Mouse (Mus musculus) heart, embryonic 12.5 days (tissue): ENCODE measurements around the gene Gcsam. TPM values are rescaled to one million over a fixed set of nuclear protein-coding genes. Genes with fewer than 3 reads are reported as not detected.
A peak's percentile ranks its signal among the peaks of the same experiment; 100 is the strongest.

Experiments used
- ATAC-seq: fragments of 200-750 bp; cut with Nextera tagmentation; 2 replicates; pipeline ENCODE4 v1.8.0; 2017; ENCODE audit warnings: moderate TSS enrichment, moderate library complexity; ENCODE audit not compliant: insufficient number of reproducible peaks, low FRiP score
- H3K27ac ChIP-seq: fragments of 300-500 bp; sonication (generic); 2 replicates; pipeline ENCODE4 v1.5.1; 2016; ENCODE audit warnings: mild to moderate bottlenecking, moderate library complexity; ENCODE audit not compliant: poor library complexity, severe bottlenecking
- H3K27me3 ChIP-seq: fragments of 300-500 bp; sonication (generic); replicated peaks from 2 replicates; pipeline ENCODE4 v1.6.1; 2016; ENCODE audit warnings: mild to moderate bottlenecking, moderate library complexity
- H3K36me3 ChIP-seq: fragments of 300-500 bp; sonication (generic); 2 replicates; pipeline ENCODE4 v1.6.1; 2016; ENCODE audit warnings: mild to moderate bottlenecking, moderate library complexity
- H3K4me1 ChIP-seq: fragments of 300-500 bp; sonication (generic); replicated peaks from 2 replicates; pipeline ENCODE4 v1.6.1; 2016; ENCODE audit warnings: mild to moderate bottlenecking
- H3K4me2 ChIP-seq: fragments of 300-500 bp; sonication (generic); 2 replicates; pipeline ENCODE4 v1.6.1; 2016; ENCODE audit warnings: mild to moderate bottlenecking, moderate library complexity
- H3K4me3 ChIP-seq: fragments of 300-500 bp; sonication (generic); 2 replicates; pipeline ENCODE4 v1.5.1; 2016; ENCODE audit warnings: mild to moderate bottlenecking
- H3K9ac ChIP-seq: fragments of 300-500 bp; sonication (generic); 2 replicates; pipeline ENCODE4 v1.6.1; 2016; ENCODE audit warnings: mild to moderate bottlenecking, moderate library complexity
- H3K9me3 ChIP-seq: fragments of 300-500 bp; sonication (generic); replicated peaks from 2 replicates; pipeline ENCODE4 v1.6.1; 2016; ENCODE audit warnings: mild to moderate bottlenecking, moderate library complexity
- WGBS: fragments of 180-500 bp; shearing (Covaris S2); methylation state at CpG from one replicate; pipeline ENCODE4 v1.1.7; 2016; 5-methylcytosine and 5-hydroxymethylcytosine counted together
- polyA plus RNA-seq: library from polyadenylated mRNA; unstranded; fragments of >200 nt; fragmentation: Nextera tagmentation; extraction: Ambion mirVana; gene quantifications from 2 replicates; pipeline ENCODE4 v1.2.1, GENCODE M21; 2016

Gene Gcsam
- polyA plus RNA-seq, 1 experiment from 2014 or later: 0.26 TPM

DNA sequence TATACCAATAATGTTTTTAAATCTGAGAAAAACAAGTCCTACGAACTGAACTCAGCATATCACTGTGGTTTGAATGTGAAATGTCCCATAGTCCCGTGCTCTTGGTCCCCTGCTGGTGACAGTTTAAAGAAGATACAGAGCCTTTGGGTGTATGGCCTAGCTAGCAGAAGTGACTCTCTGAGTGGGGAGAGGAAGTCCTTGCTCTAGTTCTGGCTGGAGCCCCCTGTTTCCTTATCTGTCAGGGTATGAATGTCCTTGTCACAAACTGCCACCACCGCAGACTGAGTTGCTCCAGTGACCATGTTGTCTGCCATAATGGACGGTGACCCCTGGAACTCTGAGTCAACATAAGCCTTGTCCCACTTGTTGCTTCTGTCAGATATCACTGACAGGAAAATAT is 13.1 kb downstream of the Gcsam start:
- Histone ChIP-seq H3K4me3 (no peak overlapping the region), H3K27ac (no peak overlapping the region), H3K4me1 (peaks cover 20% of the 10 kb centered on the region), H3K9me3 (no peaks in the 10 kb centered on the region), H3K4me2 (no peak overlapping the region), H3K27me3 (no peaks in the 10 kb centered on the region), H3K36me3 (no peaks in the 10 kb centered on the region), H3K9ac (no peak overlapping the region)
- WGBS: 60% methylated on average over 4 of the region's 4 CpGs
- no peak for ATAC-seq

DNA sequence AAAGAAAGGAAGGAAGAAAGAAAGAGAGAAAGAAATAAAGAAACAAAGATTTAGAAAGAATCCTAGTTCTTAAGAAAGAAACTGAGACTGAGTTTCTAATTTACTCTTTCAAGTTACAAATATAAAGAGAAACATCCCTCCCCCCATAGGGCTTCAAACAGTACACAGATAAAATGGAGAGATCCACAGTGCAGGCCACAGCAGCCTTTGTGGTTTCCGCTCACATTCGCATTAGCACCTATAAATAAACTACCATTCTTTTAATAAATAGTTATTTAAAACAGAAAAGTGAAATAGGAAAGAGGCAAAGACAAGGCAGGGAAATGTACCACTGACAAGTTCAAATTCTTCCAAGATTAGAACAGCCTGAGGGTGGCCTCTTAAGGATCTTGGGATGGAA is 14.6 kb downstream of the Gcsam start:
- 73% methylated on average over 2 of the region's 2 CpGs for WGBS
- Histone ChIP-seq H3K36me3 (no peaks in the 10 kb centered on the region), H3K27ac (no peak overlapping the region), H3K27me3 (no peaks in the 10 kb centered on the region), H3K4me3 (no peak overlapping the region), H3K4me2 (no peak overlapping the region), H3K4me1 (peaks cover 21% of the 10 kb centered on the region), H3K9ac (no peak overlapping the region), H3K9me3 (no peaks in the 10 kb centered on the region)
- no peak for ATAC-seq

DNA sequence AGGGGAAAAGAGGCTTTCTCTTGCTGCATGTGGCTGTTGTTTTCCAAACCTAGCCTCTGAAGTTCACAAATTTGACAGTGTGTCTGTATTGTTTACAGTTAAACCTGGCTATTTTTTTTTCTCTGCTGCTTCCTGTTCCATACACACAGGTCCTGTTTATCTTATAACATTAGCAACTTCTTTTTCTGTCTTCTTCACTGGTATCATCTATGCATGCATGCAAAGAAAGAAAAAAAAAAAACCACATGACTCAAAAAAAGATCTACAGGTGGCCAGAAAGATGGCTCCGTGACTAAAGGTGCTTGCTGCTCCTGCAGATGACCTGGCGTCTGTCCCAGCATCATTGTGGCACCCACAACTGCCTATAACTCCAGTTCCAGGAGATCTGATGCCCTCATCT is 15.2 kb downstream of the Gcsam start:
- no peak overlapping the region for H3K4me2 ChIP-seq
- no peak overlapping the region for H3K9ac ChIP-seq
- H3K27ac ChIP-seq: no peak overlapping the region
- H3K9me3 ChIP-seq: no peaks in the 10 kb centered on the region
- no peaks in the 10 kb centered on the region for H3K27me3 ChIP-seq
- H3K4me3 ChIP-seq: no peak overlapping the region
- WGBS: 83% methylated on average over 2 of the region's 2 CpGs
- peaks cover 15% of the 10 kb centered on the region for H3K4me1 ChIP-seq
- no peak for ATAC-seq
- no peaks in the 10 kb centered on the region for H3K36me3 ChIP-seq

DNA sequence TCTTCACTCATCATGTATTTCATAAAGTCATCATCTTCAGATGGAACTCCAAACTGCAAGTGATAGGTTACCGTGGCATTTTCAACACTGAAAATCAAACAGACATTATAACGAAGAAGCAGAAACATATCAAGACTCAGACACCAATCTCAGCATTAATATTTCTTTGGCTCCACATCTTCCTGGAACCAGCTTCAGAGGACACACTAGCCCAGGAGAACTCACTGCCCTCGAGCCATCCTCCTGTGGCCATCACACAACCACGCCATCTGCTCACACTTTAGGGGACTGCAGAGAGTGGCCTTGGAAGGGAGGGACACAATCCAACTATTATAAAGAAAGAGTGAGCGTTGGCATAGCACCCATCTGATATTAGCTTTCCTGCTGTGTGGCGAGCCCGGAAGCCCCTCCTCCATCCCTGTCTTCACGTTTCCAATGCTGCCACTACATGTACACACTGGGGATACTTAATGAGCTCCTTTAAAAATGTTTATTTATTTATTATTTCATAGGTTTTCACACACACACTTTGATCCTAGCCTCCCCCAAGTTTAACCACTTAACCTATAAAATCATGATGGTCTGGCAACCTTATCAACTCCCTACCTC is 19.4 kb downstream of the Gcsam start:
- Histone ChIP-seq H3K4me3 (no peak overlapping the region), H3K9me3 (no peaks in the 10 kb centered on the region), H3K9ac (no peak overlapping the region), H3K36me3 (no peaks in the 10 kb centered on the region), H3K4me2 (no peak overlapping the region), H3K4me1 (peaks cover 12% of the 10 kb centered on the region), H3K27me3 (no peaks in the 10 kb centered on the region), H3K27ac (no peak overlapping the region)
- 56% methylated on average over 8 of the region's 8 CpGs for WGBS
- ATAC-seq: peak; percentile 25; the same call in 1 of the 2 replicates

DNA sequence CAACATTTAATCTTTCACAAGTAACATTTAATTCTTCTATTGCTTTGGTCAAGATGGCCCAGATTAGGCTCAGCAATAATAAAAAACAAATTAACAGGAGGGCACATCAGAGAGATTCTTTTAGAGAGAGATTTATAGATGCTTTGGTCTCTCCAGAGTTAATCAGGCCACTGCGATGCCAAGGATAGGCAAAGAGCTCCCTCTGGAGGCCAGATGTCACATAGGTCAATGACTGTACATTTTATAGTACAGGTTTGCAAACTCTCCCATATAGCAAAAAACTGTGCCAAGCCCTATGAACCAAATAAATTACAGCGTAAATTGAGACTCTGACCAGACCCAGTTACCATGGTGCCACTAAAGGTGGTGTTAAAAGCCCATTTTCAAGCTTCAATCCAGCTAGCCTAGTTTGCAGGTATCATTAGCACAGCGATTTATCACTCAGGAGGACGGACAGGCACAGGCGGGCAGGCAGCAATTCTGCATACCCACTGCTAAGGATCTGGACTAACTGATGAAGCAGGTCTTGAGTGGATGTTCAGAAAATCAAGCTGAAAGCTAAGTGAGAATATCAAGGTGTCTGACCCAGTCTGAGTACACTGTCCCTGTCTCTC is 20.3 kb downstream of the Gcsam start:
- Histone ChIP-seq H3K4me3 (no peak overlapping the region), H3K9me3 (no peaks in the 10 kb centered on the region), H3K4me1 (peaks cover 9% of the 10 kb centered on the region), H3K27me3 (no peaks in the 10 kb centered on the region), H3K36me3 (no peaks in the 10 kb centered on the region), H3K27ac (no peak overlapping the region), H3K9ac (no peak overlapping the region), H3K4me2 (no peak overlapping the region)
- WGBS: 51% methylated on average over 5 of the region's 5 CpGs
- ATAC-seq: peak; percentile 42; the same call in 1 of the 2 replicates

DNA sequence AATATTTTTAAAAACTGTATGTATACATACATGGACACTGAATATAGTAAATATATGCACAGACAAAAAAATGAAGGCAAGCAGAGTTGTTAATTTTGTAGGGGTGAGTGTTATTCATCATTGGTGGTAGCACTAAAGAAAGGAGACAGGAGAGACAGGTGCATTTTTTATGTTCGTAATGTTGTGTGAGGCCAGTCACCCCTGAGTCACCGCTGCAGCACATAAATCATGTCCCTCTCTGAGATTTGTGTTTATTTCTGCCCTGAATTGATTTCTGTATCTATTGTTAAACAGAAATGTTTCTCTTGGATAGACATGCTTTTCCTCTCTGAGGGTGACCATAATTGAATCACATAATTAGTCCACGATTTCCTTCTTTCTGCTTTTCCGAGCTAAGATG is 22.2 kb downstream of the Gcsam start:
- WGBS: 79% methylated on average over 4 of the region's 4 CpGs
- H3K27me3 ChIP-seq: no peaks in the 10 kb centered on the region
- H3K36me3 ChIP-seq: no peaks in the 10 kb centered on the region
- H3K4me3 ChIP-seq: no peak overlapping the region
- H3K4me1 ChIP-seq: peaks cover 9% of the 10 kb centered on the region
- H3K4me2 ChIP-seq: no peak overlapping the region
- no peak overlapping the region for H3K9ac ChIP-seq
- H3K9me3 ChIP-seq: no peaks in the 10 kb centered on the region
- no peak overlapping the region for H3K27ac ChIP-seq
- ATAC-seq: no peak

DNA sequence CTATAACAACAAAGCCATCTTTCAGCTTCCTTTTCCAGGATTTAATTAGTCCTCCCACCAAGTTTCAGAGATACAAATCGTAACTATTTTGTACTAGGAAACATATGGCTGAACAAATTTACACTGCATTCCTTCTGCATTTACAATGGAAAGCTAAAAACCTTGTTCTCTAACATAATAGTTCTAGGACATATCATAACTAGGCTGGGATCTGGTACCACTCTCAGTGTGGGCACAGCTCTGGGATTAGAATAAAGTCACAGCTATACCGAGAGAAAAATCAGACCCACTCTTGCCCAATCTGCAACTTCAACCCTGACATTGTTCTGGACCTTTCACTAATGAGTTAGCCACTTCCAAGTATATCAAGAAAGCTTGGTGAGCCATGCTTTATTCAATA is 25.6 kb downstream of the Gcsam start:
- WGBS: 72% methylated on average over 2 of the region's 2 CpGs
- H3K9ac ChIP-seq: no peak overlapping the region
- no peak overlapping the region for H3K27ac ChIP-seq
- H3K36me3 ChIP-seq: no peaks in the 10 kb centered on the region
- H3K4me2 ChIP-seq: no peak overlapping the region
- H3K9me3 ChIP-seq: no peaks in the 10 kb centered on the region
- no peak for ATAC-seq
- H3K4me3 ChIP-seq: no peak overlapping the region
- no peaks in the 10 kb centered on the region for H3K27me3 ChIP-seq
- H3K4me1 ChIP-seq: no peaks in the 10 kb centered on the region

DNA sequence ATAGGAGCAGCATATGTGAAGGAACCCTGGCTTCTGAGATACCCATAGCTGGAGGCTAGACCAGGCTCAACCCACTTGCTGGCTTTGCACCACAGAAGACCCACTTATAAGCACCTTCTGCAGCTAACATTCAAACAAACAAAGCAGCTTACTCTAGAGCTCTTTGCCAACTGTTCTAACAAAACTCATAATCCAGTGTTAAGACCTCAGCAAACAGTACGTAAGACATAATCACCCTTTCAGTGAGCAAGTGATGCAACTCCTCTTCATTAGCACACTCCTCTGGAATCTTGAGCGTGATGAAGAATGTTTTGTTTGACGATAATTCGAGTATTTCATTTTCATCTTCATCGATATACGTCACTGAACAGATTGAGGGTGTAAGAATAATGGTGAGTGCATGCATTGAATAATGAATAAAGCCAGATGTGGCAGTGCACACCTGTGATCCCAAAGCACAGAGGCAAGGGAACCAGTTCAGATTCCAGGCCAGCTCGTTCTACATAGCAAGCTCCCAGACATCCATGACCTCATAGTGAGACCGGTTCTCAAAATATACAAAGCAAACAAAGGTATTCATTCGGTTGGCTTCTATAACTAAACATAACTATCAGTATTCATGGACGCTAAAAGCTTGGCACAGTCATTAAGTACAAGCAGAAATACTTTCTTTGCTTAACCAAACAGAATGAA is 30.0 kb downstream of the Gcsam start:
- 61% methylated on average over 10 of the region's 10 CpGs for WGBS
- H3K27ac ChIP-seq: peak overlapping the region; percentile 6; the same call in 1 of the 2 replicates

DNA sequence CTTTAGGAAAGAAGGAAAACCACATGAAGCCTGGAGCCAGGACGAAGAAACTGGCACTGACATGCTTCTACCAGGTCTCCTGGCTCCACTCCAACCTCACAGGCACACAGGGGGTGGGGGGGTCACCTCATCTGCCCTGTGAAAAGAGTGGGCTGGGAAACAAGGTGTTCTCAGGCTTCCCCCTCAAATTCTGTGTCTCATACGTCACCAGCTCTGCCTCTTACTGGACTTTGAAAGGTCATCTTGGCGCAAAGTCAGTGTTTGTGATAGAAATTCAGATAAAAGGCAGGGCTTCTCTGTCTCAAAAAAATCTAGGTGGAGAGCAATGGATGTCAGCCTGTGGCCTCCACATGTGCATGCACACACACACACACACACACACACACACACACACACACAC is 31.1 kb downstream of the Gcsam start:
- Histone ChIP-seq H3K27ac (peak overlapping the region; percentile 1; the same call in 1 of the 2 replicates), H3K4me3 (no peak overlapping the region), H3K4me2 (no peak overlapping the region), H3K9ac (no peak overlapping the region), H3K9me3 (no peaks in the 10 kb centered on the region), H3K36me3 (no peaks in the 10 kb centered on the region), H3K4me1 (peaks cover 7% of the 10 kb centered on the region; the same call in 1 of the 2 replicates), H3K27me3 (no peaks in the 10 kb centered on the region)
- WGBS: 46% methylated on average over 3 of the region's 3 CpGs
- ATAC-seq: no peak

More for the DNA sequence above, 30.0 kb downstream of the Gcsam start:
- no peaks in the 10 kb centered on the region for H3K36me3 ChIP-seq
- no peak overlapping the region for H3K9ac ChIP-seq
- H3K4me1 ChIP-seq: peaks cover 7% of the 10 kb centered on the region; the same call in 1 of the 2 replicates
- H3K4me3 ChIP-seq: no peak overlapping the region
- H3K9me3 ChIP-seq: no peaks in the 10 kb centered on the region
- H3K27me3 ChIP-seq: no peaks in the 10 kb centered on the region
- no peak for ATAC-seq
- no peak overlapping the region for H3K4me2 ChIP-seq

DNA sequence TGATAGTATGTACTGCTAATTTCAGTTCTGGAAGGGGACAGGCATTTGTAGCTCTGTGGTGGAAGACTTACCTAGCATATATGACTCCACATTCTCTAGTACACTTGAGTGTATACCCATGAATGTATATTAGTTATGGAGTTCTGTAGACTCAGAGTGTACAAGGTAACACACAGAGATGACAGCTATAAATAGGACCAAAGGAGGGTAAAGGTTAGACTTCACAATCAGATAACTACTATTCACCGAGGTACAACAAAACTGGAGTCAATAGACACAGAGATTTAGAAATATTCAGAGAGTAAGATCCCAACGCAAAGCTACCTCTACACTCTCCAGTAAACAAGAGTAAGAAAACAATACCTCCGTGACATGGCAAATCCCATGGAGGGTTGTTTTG is 33.8 kb downstream of the Gcsam start:
- H3K4me1 ChIP-seq: peaks cover 7% of the 10 kb centered on the region; the same call in 1 of the 2 replicates
- H3K4me2 ChIP-seq: no peak overlapping the region
- no peaks in the 10 kb centered on the region for H3K27me3 ChIP-seq
- no peak overlapping the region for H3K4me3 ChIP-seq
- ATAC-seq: no peak
- no peaks in the 10 kb centered on the region for H3K36me3 ChIP-seq
- H3K9me3 ChIP-seq: no peaks in the 10 kb centered on the region
- H3K9ac ChIP-seq: no peak overlapping the region
- no peak overlapping the region for H3K27ac ChIP-seq
- 82% methylated on average over 3 of the region's 3 CpGs for WGBS

DNA sequence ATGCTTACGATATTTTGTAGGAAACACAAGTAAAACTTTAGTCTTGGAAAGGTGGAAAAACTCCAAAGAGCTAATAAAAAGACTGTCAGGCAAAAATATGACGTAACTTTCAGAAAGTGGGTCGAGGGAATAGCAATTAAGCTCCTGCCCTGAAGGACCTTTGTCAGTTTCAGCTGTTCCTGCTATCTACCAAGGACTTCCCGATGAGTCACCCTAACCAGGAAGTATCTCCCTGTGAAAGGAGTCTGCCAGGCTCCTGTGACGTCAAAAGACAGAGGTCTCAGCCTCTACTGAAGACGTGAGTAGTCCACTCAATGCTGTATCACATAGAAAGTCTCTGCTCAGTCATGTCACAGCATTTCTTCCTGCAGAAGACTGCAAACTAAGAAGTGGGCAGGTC is 34.2 kb downstream of the Gcsam start:
- peak; percentile 48; the same call in 1 of the 2 replicates for ATAC-seq
- 48% methylated on average over 6 of the region's 6 CpGs for WGBS
- no peak overlapping the region for H3K4me3 ChIP-seq

More for the DNA sequence above, 34.2 kb downstream of the Gcsam start:
- Histone ChIP-seq H3K36me3 (no peaks in the 10 kb centered on the region), H3K4me1 (peaks cover 7% of the 10 kb centered on the region; the same call in 1 of the 2 replicates), H3K9me3 (no peaks in the 10 kb centered on the region), H3K9ac (no peak overlapping the region), H3K27me3 (no peaks in the 10 kb centered on the region), H3K27ac (no peak overlapping the region), H3K4me2 (no peak overlapping the region)
